Mouse (Mus musculus) hindbrain, embryonic 11.5 days (tissue): ENCODE data around the gene Abcb10. TPM values are rescaled to one million over a fixed set of nuclear protein-coding genes. Genes with fewer than 3 reads are reported as not detected.

Experiments
- ATAC-seq: fragments of 200-750 bp; cut with Nextera tagmentation; 2 replicates; pipeline ENCODE4 v1.8.0; 2017; ENCODE audit warnings: mild to moderate bottlenecking, moderate TSS enrichment, moderate library complexity; ENCODE audit not compliant: low FRiP score
- DNase-seq: peaks from one replicate; pipeline ENCODE4 v3.0.0-alpha.2; 2015; ENCODE audit warnings: low spot score
- H3K27ac ChIP-seq: fragments of 300-500 bp; sonication (generic); 2 replicates; pipeline ENCODE4 v1.5.1; 2014; ENCODE audit warnings: mild to moderate bottlenecking, low read depth, low read length
- H3K27me3 ChIP-seq: fragments of 300-500 bp; sonication (generic); 2 replicates; pipeline ENCODE4 v1.6.1; 2014; ENCODE audit warnings: mild to moderate bottlenecking, low read length, moderate library complexity, mixed read lengths; ENCODE audit not compliant: control insufficient read depth, insufficient read depth
- H3K36me3 ChIP-seq: fragments of 300-500 bp; sonication (generic); 2 replicates; pipeline ENCODE4 v1.6.1; 2014; ENCODE audit warnings: mild to moderate bottlenecking, low read length, moderate library complexity, mixed read lengths; ENCODE audit not compliant: control insufficient read depth, insufficient read depth
- H3K4me1 ChIP-seq: fragments of 300-500 bp; sonication (generic); replicated peaks from 2 replicates; pipeline ENCODE4 v1.6.1; 2014; ENCODE audit warnings: low read length, mixed read lengths; ENCODE audit not compliant: control insufficient read depth, insufficient read depth
- H3K4me2 ChIP-seq: fragments of 300-500 bp; sonication (generic); replicated peaks from 2 replicates; pipeline ENCODE4 v1.6.1; 2014; ENCODE audit warnings: mild to moderate bottlenecking, low read depth, low read length
- H3K4me3 ChIP-seq: fragments of 300-500 bp; sonication (generic); 2 replicates; pipeline ENCODE4 v1.5.1; 2014; ENCODE audit warnings: low read depth, low read length
- H3K9ac ChIP-seq: fragments of 300-500 bp; sonication (generic); 2 replicates; pipeline ENCODE4 v1.6.1; 2014; ENCODE audit warnings: low read depth, low read length
- H3K9me3 ChIP-seq: fragments of 300-500 bp; sonication (generic); 2 replicates; pipeline ENCODE4 v1.6.1; 2016; ENCODE audit warnings: low read length; ENCODE audit not compliant: control insufficient read depth
- WGBS: fragments of 180-500 bp; shearing (Covaris S2); extraction: QIAGEN DNeasy Blood & Tissue Kit; methylation state at CpG from one replicate; pipeline ENCODE4 v1.1.7; 2014; 5-methylcytosine and 5-hydroxymethylcytosine counted together
- microRNA counts: library from miRNA; unstranded; fragments of <30 nt; microRNA quantifications from one replicate; lab custom pipeline; 2015
- polyA plus RNA-seq: library from polyadenylated mRNA; unstranded; fragments of >200 nt; fragmentation: Nextera tagmentation; extraction: Ambion mirVana; gene quantifications from 2 replicates; pipeline ENCODE4 v1.2.1, GENCODE M21; 2014

Gene Abcb10
- polyA plus RNA-seq, 1 experiment from 2014 or later, result 18.3 TPM

GRCm38 (mm10) chr8:123912265-123912664 is 70.7 kb downstream of the Abcb10 start:
- Histone ChIP-seq H3K36me3 (peaks cover 2% of the 10 kb centered on the region), H3K27me3 (no peaks in the 10 kb centered on the region), H3K4me2 (no peak overlapping the region), H3K27ac (no peak overlapping the region), H3K4me1 (no peaks in the 10 kb centered on the region), H3K9me3 (no peaks in the 10 kb centered on the region), H3K9ac (no peak overlapping the region), H3K4me3 (no peak overlapping the region)
- 96% methylated on average over 4 of the region's 4 CpGs for WGBS
- DNase-seq, result no peak
- ATAC-seq, result no peak

- WGBS, result 93% methylated on average over 6 of the region's 6 CpGs
- Histone ChIP-seq H3K27ac (no peak overlapping the region), H3K9ac (no peak overlapping the region), H3K27me3 (no peaks in the 10 kb centered on the region), H3K4me1 (no peaks in the 10 kb centered on the region), H3K36me3 (peaks cover 4% of the 10 kb centered on the region; the same call in 1 of the 2 replicates), H3K9me3 (no peaks in the 10 kb centered on the region), H3K4me2 (no peak overlapping the region), H3K4me3 (no peak overlapping the region)
- DNase-seq, result no peak
- no peak for ATAC-seq
Observed at GRCm38 (mm10) chr8:123907604-123908003, 75.3 kb downstream of the Abcb10 start.

- H3K4me2 ChIP-seq, result no peak overlapping the region
Observed at GRCm38 (mm10) chr8:123902653-123903052, 80.3 kb downstream of the Abcb10 start.

More at GRCm38 (mm10) chr8:123902653-123903052, 80.3 kb downstream of the Abcb10 start:
- peaks cover 7% of the 10 kb centered on the region; the same call in 1 of the 2 replicates for H3K36me3 ChIP-seq
- H3K4me1 ChIP-seq, result no peaks in the 10 kb centered on the region
- no peaks in the 10 kb centered on the region for H3K27me3 ChIP-seq
- H3K9me3 ChIP-seq, result no peaks in the 10 kb centered on the region
- WGBS, result 89% methylated on average over 7 of the region's 7 CpGs
- DNase-seq (no peak), ATAC-seq (no peak)
- H3K9ac ChIP-seq, result no peak overlapping the region
- H3K4me3 ChIP-seq, result no peak overlapping the region
- H3K27ac ChIP-seq, result no peak overlapping the region

MicroRNA genes within 50 kb of the gene (microRNA counts, 519-probe panel; counts per million panel counts)
- microRNA mmu-miR-1967 (lab: Ali Mortazavi, UCI), result not detected

Other genes with a start within 250 kb of the Abcb10 start
- gene Rab4a, start 177.1 kb downstream of the Abcb10 start, polyA plus RNA-seq, result 64.3 and 68.7 TPM in 2 replicates
- gene Ccsap, start 122.9 kb downstream of the Abcb10 start, polyA plus RNA-seq, result 6.8 and 7.1 TPM in 2 replicates
- gene Acta1, start 88.4 kb downstream of the Abcb10 start, polyA plus RNA-seq, result 5.2 and 10.6 TPM in 2 replicates
- 50.1 and 52.3 TPM in 2 replicates for gene Nup133, start 33.9 kb downstream of the Abcb10 start, polyA plus RNA-seq
- 32.1 and 42.9 TPM in 2 replicates for gene Taf5l, start 38.3 kb upstream of the Abcb10 start, polyA plus RNA-seq
- gene Urb2, start 38.4 kb upstream of the Abcb10 start, polyA plus RNA-seq, result 7.3 and 7.6 TPM in 2 replicates
- gene Galnt2, start 248.3 kb upstream of the Abcb10 start, polyA plus RNA-seq, result 47.0 and 53.5 TPM in 2 replicates